Mouse (Mus musculus): ENCODE data around the gene Slit2.

- TF ChIP-seq CTCF (IDR thresholded peaks at IDR 0.05; ENCODE audit: low read depth, low read length) (no peak), POLR2A (IDR thresholded peaks at IDR 0.05; ENCODE audit: borderline replicate concordance, low read depth, low read length) (no peak)
Observed at GRCm38 (mm10) chr5:47982941-47983701, at the start of gene Slit2.

Data from bone marrow macrophage, adult 2 months (primary cell).